Mouse (Mus musculus): ENCODE measurements at regions not wholly inside any gene's neighbourhood (a gene's known extent, or its start where the extent isn't known, plus 50 kb on each side); places are given as distances from the start of the nearest gene placed in this dataset.
A peak's percentile ranks its signal among the peaks of the same experiment; 100 is the strongest.

DNA sequence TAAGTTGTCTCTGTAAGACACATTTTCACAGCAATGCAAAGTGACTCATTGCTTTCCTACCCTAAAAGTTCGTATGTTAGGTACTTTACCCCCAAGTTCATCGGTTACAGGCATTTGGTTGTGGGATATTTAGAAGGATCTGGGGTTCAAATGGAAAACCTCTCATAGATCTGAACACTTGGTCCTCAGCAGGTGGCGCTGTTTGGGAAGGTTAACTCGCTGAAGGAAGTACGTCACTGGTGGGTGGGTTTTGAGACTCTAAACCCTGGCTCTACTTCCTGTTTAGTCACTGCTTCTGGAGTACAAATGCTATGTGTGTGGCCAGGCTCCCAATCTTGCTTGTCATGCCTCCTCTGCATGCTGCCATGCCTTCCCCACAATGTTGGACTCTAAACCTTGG is 284.0 kb upstream of the Castor2 start:
- DNase-seq: no peak

- peak in 1 of 2 experiments; percentile 16 for DNase-seq
Measured at GRCm38 (mm10) chr5:133814436-133814835, 285.1 kb upstream of the Castor2 start.

- DNase-seq: no peak
Measured at GRCm38 (mm10) chr5:133812216-133812615, 287.3 kb upstream of the Castor2 start.

DNA sequence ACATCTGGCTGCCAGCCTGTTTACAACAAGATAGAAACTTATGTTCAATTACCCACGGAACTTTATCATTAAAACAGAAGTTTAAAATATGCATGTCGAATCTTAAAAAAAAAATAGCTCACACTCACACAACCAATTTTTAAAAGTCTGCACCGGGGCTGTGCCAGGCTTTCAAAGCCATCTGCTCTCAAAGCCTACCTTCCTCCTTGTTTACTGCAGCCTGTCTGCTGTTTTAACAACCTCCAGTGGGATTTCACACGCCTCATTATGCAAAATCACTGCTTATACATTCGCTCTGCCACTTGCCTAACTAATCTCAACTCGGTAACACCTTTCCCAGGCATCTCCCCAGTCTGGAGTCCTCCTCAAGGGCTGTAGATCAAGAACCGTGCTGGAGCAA is 292.6 kb upstream of the Castor2 start:
- peak; percentile 26 to 51 for DNase-seq

- DNase-seq: no peak
Measured at GRCm38 (mm10) chr5:133802001-133802400, 297.5 kb upstream of the Castor2 start.

DNA sequence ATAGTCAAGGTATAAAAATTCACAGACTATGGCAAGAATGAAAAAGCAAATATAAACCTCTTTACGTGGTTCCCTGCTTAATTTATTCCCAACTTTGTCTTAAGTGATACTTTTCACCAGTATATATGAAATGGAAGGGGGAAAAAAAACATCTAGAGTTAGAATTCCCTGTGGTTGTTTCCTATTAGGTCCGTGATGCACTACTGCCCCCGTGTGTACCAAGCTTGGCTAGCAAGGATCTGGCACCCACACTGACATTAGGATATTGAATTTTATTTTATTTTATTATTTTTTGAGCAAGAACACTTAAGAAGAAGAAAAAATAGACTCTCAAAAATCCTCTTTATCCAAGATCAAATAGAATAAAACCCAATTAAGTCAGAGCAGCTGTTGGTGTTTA is 303.9 kb upstream of the Castor2 start:
- peak; percentile 14 to 55 for DNase-seq

DNA sequence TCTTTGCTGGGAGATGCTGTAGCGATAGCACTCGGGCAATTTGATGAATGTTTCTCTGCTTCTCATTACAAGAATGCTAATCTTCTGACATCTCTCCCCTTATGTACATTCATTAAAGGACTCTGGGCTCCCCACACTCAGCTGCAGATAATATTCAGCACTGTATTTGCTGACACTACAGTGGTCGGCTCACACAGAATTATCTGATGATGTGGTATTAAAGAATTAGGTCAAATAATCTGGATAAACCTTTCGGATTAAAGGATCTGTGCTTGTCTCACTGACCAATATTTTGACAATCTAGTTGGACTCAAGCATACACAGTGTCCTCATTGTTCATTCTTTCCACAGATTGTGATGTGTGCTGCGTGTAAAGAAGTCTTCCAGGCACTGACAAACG is 308.8 kb upstream of the Castor2 start:
- DNase-seq: no peak

DNA sequence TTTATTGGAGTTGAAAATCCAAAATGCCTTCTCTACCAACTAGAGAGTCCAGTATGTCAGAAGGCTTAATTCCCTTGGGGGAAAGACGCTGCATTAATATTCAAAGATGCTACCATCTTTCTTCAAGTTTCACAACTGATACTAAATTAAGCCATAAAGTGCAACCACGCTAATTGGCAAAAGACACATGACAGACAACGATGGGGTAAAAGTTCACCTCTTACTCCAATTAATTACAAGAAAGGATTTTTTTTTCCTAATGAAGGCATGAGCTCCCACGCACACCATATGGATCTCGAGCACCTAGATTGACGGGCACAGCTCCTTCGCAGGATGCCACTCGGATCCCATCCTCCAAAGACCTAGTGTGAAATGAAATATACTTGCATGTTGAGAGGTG is 311.5 kb upstream of the Castor2 start:
- no peak for DNase-seq

DNA sequence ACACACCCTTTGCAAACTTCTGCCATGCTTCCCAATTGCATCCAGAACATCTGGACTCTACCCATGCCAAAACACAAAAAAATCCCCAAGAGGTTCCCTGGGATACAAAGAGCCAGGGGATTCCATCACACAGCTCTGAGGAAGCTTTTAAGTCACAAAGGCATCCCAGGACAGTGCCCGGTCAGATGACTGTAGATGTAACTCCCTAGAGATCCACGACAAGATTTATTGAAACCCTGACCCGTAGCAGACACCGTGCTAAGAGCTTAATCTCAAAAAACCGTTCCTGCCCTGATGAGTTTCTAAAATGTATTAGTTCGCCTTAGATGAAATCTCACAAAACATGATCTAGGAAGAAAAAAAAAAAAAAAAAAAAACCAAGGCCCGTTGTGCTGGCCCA is 312.0 kb upstream of the Castor2 start:
- DNase-seq: no peak

GRCm38 (mm10) chr5:133776591-133776990 is 322.9 kb upstream of the Castor2 start:
- DNase-seq: no peak

DNA sequence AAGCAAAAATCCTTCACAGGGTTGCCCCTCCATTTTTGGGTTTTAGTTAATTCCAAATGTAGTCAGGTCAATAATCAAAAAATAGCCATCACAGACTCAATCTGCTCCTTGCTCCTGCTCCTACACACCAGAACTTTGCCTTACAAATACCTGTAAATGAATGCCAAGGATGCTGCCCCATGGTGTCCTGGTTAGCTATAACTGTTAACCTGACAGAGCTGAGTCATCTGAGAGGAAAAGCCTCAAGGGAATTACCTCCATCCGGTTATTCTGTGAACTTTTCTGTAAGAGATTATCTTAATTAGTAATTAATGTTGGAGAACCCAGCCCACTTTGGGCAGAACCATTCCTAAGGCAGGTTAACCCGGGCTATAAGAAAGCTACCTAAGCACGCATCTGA is 325.4 kb upstream of the Castor2 start:
- no peak for DNase-seq

DNA sequence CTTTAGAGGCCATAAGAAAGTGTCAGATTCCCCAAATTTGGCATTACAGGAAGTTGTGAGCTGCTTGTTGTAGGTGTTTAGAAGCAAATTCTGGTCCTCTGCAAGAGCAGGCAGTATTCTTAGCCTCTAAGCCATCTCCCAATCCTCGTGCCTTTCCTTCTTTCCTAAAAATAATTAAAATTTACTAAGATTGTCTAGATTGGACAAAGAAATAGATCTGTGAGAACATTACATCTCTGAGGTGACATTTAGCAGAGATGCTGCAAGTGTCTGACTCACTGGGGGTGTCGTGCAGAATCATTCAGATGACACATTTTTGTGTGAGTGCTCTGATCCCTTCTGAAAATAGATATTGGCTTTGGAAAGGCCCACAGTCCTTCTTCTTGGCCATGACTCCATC is 330.7 kb upstream of the Castor2 start:
- DNase-seq: no peak

GRCm38 (mm10) chr5:133757817-133758216 is 341.7 kb upstream of the Castor2 start:
- no peak for DNase-seq

- no peak for DNase-seq
Measured at GRCm38 (mm10) chr5:133754180-133754579, 345.3 kb upstream of the Castor2 start.

- DNase-seq: peak in 1 of 2 experiments; percentile 5
Measured at GRCm38 (mm10) chr5:133753461-133754160, 345.9 kb upstream of the Castor2 start.

DNA sequence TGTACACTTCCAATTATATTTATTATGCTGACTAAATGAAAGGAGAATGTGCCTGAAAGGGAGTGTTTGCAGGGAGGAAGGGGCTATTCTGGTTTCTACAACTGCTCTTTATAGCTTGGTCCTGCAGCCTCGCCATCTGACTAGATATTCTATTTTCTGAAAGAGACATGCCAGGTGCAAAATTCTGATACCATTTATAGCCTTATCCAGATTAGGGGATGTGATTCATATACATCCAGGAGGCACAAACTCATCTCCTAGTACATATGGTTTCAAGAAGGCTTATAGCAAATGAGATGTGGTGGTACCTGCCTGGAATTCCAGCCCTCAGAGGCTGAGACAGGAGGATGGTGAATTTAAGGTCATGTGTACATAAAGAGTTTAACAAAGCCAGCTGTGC is 352.6 kb upstream of the Castor2 start:
- no peak for DNase-seq

DNA sequence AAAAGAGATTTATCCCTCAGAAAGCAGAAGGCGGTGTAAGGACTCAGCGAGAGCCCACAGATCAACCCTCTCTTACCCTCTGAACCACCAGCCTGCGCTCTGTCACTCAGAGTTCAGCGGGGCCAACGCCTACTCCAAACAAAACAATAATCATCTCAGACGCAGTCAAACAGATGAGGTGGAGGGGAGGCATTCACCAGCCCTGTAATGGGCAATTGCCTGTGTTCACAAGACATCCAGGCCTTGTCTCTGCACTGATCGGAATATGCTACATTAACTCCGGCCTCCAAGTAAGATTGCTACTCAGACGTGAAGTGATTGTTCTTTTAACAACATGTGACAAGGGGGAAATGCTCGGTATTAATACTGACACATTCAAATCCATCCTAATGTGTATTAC is 353.1 kb upstream of the Castor2 start:
- no peak for DNase-seq

GRCm38 (mm10) chr5:133744136-133744535 is 355.4 kb upstream of the Castor2 start:
- DNase-seq: no peak

DNA sequence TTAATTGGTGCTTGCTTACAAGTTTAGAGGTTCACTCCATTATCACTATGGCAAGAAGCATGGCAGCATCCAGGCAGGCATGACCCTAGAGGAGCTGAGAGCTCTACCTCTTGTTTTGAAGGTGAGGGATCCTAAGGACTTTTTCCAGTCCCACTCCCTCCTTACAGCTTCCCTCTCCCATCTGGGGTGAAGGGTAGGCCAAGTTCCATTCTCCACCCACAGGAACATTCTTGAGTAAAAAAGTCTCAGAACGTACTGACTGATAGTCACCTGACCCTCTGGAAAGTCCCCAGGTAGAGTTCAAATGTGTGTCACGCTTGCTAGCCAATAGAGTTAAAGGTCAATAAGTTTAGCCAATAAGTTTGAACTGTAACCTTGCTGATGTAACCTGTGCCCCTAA is 355.9 kb upstream of the Castor2 start:
- no peak for DNase-seq

GRCm38 (mm10) chr5:133731871-133732270 is 367.6 kb upstream of the Castor2 start:
- no peak for DNase-seq

- peak; percentile 2 to 20 for DNase-seq
Measured at GRCm38 (mm10) chr5:133718187-133719078, 381.1 kb upstream of the Castor2 start.

- DNase-seq: no peak
Measured at GRCm38 (mm10) chr5:133715830-133716229, 383.7 kb upstream of the Castor2 start.

DNA sequence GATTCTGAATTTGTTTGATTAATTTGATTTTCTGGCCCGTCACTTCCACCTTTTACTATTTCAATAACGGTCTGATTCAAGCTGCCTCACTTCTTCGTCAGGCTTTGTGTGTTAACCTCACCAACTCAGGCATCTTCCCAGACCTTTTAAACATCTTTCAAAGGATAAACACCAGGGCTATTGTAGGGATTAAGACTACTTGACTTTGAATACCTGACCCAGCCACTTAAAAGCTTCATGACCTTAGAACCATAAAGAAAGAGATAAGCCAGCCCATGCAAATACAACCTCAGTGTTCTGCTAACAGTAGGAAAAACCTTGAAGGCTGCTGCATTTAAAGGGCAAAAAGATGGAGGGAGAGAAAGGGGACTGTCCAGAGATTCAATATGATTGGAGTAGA is 386.9 kb upstream of the Castor2 start:
- no peak for DNase-seq

DNA sequence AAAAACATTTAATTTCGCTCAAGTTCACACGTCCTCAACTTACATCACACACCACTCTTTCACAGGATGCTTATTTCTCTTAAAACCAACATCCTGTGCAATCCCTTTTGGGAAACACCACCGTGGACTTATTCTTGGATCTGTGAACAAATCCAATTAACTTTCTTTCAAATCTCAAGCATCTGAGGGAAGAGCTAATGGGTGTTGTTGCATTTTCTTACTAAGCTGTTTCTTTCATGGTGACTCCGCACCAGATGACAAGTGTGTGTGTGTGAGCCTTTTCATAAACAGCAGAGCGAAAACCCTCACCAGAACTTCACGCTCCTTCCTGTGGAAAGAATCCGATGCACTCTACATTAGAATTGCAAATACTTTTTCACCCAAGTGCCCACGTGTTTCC is 390.6 kb upstream of the Castor2 start:
- DNase-seq: no peak

All from layer of hippocampus, postnatal 36 days (tissue).